Mouse (Mus musculus) brain, embryonic 14.5 days (tissue): ENCODE results near the gene Tenm2. TPM values are rescaled to one million over a fixed set of nuclear protein-coding genes. Genes with fewer than 3 reads are reported as not detected.
A peak's percentile ranks its signal among the peaks of the same experiment; 100 is the strongest.

Experiments
- DNase-seq: peaks from one replicate; pipeline ENCODE4 v3.0.0-alpha.2; 2011; ENCODE audit warnings: low read depth
- CTCF ChIP-seq: fragments of 200-500 bp; IDR thresholded peaks from 2 replicates; pipeline ENCODE4 v1.5.1; 2012; ENCODE audit warnings: inconsistent platforms, mild to moderate bottlenecking, moderate library complexity, borderline replicate concordance; ENCODE audit not compliant: insufficient read depth, insufficient read length; ENCODE audit errors: extremely low read depth
- POLR2A ChIP-seq: fragments of 200-500 bp; IDR thresholded peaks from 2 replicates; pipeline ENCODE4 v1.6.1; 2012; ENCODE audit warnings: mild to moderate bottlenecking, inconsistent platforms, borderline replicate concordance; ENCODE audit not compliant: poor library complexity, insufficient read depth, insufficient read length, severe bottlenecking; ENCODE audit errors: extremely low read depth
- polyA plus RNA-seq: library from polyadenylated mRNA; depleted of rRNA; stranded (reverse); fragments of >200 nt; gene quantifications from 2 replicates; pipeline ENCODE4 v1.2.3, GENCODE M21; 2012

Tenm2 gene
- polyA plus RNA-seq, 1 experiment = 47.2 TPM

GRCm38 (mm10) chr11:35977796-35978195, 1258.0 kb downstream of the Tenm2 start:
- no peak for TF ChIP-seq POLR2A
- no peak for TF ChIP-seq CTCF

DNA sequence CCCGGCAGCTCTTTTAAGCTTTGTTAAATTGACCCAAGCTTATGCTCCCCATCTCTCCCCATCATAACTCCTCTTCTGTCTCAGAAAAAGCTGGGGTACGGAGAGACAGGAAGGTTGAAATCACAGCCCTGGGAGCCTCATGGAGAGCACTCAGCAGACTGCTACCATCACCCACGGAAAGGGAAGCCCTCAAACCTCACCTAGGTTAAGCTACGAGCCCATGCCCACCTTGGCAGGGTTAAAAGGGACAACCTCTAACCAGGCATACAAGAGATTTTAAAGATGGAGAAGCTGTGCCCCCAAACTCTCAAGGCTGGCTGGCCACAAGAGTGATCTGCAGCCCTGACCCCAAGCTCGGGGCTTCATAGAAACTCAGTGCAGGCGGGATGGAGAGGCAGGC, 1258.7 kb downstream of the Tenm2 start:
- DNase-seq = no peak
- TF ChIP-seq CTCF (no peak), POLR2A (no peak)

More at GRCm38 (mm10) chr11:35977796-35978195, 1258.0 kb downstream of the Tenm2 start:
- no peak for DNase-seq

DNA sequence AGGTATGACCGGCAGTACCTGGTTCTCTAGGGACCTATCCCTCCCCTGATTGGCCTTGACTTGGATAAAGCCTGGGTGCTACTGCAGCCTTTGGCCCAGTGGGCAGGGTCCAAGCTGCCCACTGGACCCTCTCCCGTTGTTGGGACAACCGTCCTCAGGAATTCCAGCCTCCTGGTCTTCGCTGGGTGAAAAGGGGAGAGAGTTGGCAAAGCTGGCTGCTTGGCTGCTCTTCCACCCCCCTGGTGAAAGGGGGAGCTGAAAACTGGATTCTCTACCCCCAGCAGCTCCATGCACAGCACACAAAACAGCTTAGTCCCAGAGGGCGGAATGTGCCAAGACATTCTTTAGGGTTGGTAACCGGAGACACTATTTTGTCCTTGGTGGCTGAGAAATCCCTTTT, 1259.3 kb downstream of the Tenm2 start:
- peak; percentile 89 for DNase-seq
- TF ChIP-seq POLR2A (no peak), CTCF (no peak)

GRCm38 (mm10) chr11:35974632-35975450, 1260.9 kb downstream of the Tenm2 start:
- TF ChIP-seq POLR2A = no peak
- no peak for TF ChIP-seq CTCF
- no peak for DNase-seq

- TF ChIP-seq POLR2A = no peak
- no peak for TF ChIP-seq CTCF
- DNase-seq = no peak
Measured at GRCm38 (mm10) chr11:35973135-35973534, 1262.6 kb downstream of the Tenm2 start.

DNA sequence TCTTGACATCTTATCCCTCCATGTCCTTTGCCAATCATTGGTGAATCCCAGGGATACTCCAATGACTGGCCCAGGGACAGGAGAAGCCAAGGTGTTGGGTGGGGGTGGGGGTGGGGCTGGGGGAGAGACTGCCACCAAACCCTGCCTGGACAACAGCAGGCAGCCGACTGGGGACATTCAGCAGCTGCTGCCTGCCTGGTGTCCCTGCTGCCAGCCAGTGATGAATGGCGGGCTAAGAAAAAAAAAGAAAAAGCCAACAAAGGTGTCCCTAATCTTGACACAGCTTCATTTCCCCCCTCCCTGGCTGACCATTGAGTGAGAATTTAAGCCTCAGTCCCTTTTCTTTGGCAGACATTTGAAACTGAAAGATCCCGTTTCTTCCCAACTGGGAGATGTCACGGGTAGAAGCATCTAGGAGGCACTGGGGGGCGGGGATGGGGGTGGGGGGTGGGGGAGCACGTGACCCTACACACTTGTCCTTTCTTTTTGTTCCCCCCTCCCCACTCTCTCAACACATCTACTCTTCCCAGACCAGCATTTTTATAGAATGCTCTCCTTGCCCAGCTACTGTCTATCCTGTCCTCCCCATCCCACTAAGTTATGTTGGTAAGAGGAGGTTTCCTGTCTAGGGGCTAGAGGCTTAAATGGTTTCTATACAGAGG, 1263.4 kb downstream of the Tenm2 start:
- peak; percentile 70 for DNase-seq
- TF ChIP-seq POLR2A (no peak), CTCF (no peak)

DNA sequence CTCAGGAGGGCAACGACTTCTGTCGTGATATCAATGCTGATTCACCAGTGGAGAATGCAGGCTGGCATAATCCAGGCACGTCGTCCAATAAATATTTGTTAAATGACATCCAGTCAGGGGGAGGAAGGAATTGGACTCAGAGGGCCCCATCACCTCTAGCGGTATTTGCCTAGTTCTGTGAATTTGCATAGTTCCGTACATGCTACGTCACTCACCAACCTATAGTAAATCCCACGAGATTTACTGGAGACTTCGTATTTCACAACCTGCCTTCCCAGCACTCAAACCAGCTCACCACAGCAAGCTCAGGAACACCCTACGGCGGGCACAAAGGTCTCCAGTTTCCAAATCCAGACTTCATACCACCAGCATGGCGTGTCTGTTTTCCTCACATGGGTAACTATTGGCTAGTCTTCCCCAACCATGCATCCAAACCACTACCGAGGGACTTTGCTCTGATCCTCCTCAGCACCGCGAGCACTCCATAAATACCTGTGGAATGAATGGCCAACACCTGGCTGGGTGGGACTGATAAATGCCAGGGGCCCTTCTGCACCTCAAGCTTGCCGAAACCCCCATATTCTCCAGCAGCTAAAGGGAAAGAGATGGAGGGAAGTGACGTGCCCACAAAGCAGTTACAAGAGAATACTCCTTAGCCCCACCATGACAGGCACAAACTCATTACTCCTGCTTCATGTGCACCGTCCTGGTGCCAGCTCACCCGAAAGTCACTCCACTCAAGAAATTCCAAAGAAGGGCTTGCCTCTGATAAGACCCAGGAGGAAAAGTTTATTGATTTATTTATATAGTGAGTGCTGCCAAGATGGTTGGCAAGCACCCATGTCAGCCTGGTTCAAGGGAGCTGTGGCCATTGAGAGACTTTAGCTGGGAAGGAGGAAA, 1264.7 kb downstream of the Tenm2 start:
- DNase-seq = no peak
- TF ChIP-seq CTCF (no peak), POLR2A (no peak)

- no peak for DNase-seq
- TF ChIP-seq CTCF (no peak), POLR2A (no peak)
Measured at GRCm38 (mm10) chr11:35968291-35968690, 1267.5 kb downstream of the Tenm2 start.

DNA sequence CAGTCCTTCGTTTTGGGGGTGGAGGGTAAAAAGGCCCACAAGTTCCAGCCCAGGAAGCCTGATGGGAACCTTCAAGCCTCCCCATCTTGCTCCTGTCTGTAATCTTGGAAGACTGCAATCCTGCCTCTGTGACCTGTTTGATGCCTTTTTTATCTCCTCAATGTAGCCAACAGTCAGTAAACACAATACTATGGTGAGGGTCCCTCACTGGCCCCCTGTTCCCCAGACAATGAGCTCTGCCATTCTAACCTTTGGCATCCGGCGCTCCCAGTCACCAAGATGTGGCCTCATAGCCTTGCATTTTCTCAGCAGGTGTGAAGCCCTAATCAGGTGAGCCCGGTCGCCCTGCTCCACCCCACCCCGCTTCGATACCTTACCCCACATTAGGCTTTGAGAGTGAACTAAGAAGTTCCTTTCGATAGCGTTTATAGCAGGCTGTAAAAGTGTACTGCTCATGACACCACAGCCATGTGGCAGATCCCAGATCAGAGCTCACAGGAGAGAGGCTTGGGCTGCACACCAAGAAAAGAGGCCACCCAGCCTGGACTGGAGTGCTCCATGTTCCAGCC, 1271.7 kb downstream of the Tenm2 start:
- TF ChIP-seq POLR2A (no peak), CTCF (no peak)
- DNase-seq = no peak

DNA sequence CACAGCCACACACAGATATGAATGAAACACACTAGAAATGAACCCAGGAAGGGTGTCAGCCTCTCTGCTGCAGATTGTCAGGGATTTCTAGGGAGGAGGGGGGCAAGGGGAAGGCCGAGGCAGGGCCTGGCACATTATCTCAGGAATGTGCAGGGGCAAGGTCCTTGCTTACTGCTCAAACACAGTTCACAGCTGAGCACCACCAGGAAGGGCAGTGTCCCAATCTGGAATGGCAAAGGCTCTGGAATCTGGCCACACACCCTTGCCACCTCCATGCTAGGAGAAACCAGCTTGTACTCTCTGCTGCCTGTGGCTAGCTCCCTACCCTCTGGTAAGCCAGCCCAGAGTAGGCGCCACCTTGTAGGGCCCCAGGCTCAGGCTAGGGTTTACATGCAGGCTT, 1272.2 kb downstream of the Tenm2 start:
- TF ChIP-seq CTCF (no peak), POLR2A (no peak)
- no peak for DNase-seq

GRCm38 (mm10) chr11:35962431-35962830, 1273.3 kb downstream of the Tenm2 start:
- no peak for DNase-seq
- no peak for TF ChIP-seq POLR2A
- TF ChIP-seq CTCF = no peak

GRCm38 (mm10) chr11:35959270-35959669, 1276.5 kb downstream of the Tenm2 start:
- no peak for DNase-seq
- TF ChIP-seq POLR2A (no peak), CTCF (no peak)
